Mouse (Mus musculus) ovary, postnatal 10 days (tissue): Measurements from ENCODE around the gene 4931417E11Rik.

Experiments used
- DNase-seq: peaks from one replicate; pipeline ENCODE4 v3.0.0; 2022; ENCODE audit warnings: low spot score

4931417E11Rik gene

GRCm38 (mm10) chr6:73469567-73469966 is at the start of gene 4931417E11Rik:
Gene 4931417E11Rik, minus strand, starts transcription at chr6:73469667.
- no peak for DNase-seq

GRCm38 (mm10) chr6:73517818-73518396 is 48.4 kb upstream of the 4931417E11Rik start:
- peak; percentile 32 for DNase-seq

GRCm38 (mm10) chr6:73512907-73513306 is 43.4 kb upstream of the 4931417E11Rik start:
- DNase-seq = no peak

- no peak for DNase-seq
These were observed 30.2 kb upstream of the 4931417E11Rik start for GRCm38 (mm10) chr6:73499631-73500030.

- no peak for DNase-seq
These were observed 27.9 kb upstream of the 4931417E11Rik start for GRCm38 (mm10) chr6:73497321-73497720.

GRCm38 (mm10) chr6:73490524-73490923 is 21.1 kb upstream of the 4931417E11Rik start:
- no peak for DNase-seq

GRCm38 (mm10) chr6:73485616-73486015 is 16.1 kb upstream of the 4931417E11Rik start:
- no peak for DNase-seq

- no peak for DNase-seq
These were observed 3.4 kb downstream of the 4931417E11Rik start for GRCm38 (mm10) chr6:73466084-73466483.

GRCm38 (mm10) chr6:73462543-73462942 is 6.9 kb downstream of the 4931417E11Rik start:
- no peak for DNase-seq

GRCm38 (mm10) chr6:73433912-73434311 is 35.6 kb downstream of the 4931417E11Rik start:
- no peak for DNase-seq

- DNase-seq = no peak
These were observed 40.7 kb downstream of the 4931417E11Rik start for GRCm38 (mm10) chr6:73428618-73429336.

- DNase-seq = no peak
These were observed 42.1 kb downstream of the 4931417E11Rik start for GRCm38 (mm10) chr6:73427273-73427812.
